Mouse (Mus musculus) ES-Bruce4 (cell line): ENCODE data around the gene Gon7. TPM values are rescaled to one million over a fixed set of nuclear protein-coding genes. Genes with fewer than 3 reads are reported as not detected.

Experiments
- H3K27ac ChIP-seq: 2 replicates; pipeline ENCODE4 v1.5.1; 2012; ENCODE audit warnings: low read length, inconsistent platforms; ENCODE audit not compliant: insufficient read depth
- H3K27me3 ChIP-seq: 2 replicates; pipeline ENCODE4 v1.6.1; 2012; ENCODE audit warnings: mild to moderate bottlenecking, low read length, inconsistent platforms; ENCODE audit not compliant: control insufficient read depth, poor library complexity, insufficient read depth, severe bottlenecking
- H3K36me3 ChIP-seq: 2 replicates; pipeline ENCODE4 v1.6.1; 2012; ENCODE audit warnings: inconsistent platforms, mild to moderate bottlenecking, low read length, moderate library complexity; ENCODE audit not compliant: control insufficient read depth, poor library complexity, insufficient read depth, severe bottlenecking
- H3K4me1 ChIP-seq: one replicate; pipeline ENCODE4 v1.8.1; 2011; ENCODE audit warnings: low read length; ENCODE audit not compliant: control insufficient read depth, insufficient read depth
- H3K4me3 ChIP-seq: 2 replicates; pipeline ENCODE4 v1.5.1; 2011; ENCODE audit warnings: low read depth, mild to moderate bottlenecking, low read length
- H3K9ac ChIP-seq: 2 replicates; pipeline ENCODE4 v1.6.1; 2012; ENCODE audit warnings: low read depth, mild to moderate bottlenecking, inconsistent platforms; ENCODE audit not compliant: poor library complexity, severe bottlenecking
- H3K9me3 ChIP-seq: replicated peaks from 2 replicates; pipeline ENCODE4 v1.6.1; 2012; ENCODE audit warnings: mild to moderate bottlenecking, low read length, inconsistent platforms; ENCODE audit not compliant: control insufficient read depth, poor library complexity, insufficient read depth, severe bottlenecking
- CTCF ChIP-seq: IDR thresholded peaks from one replicate; pipeline ENCODE4 v1.8.1; 2011; ENCODE audit warnings: low read depth, low read length
- EP300 ChIP-seq: IDR thresholded peaks from 2 replicates; pipeline ENCODE4 v1.6.1; 2011; ENCODE audit warnings: low read depth, low read length; ENCODE audit not compliant: insufficient read depth
- POLR2A ChIP-seq: IDR thresholded peaks from one replicate; pipeline ENCODE4 v1.8.1; 2011; ENCODE audit warnings: low read length; ENCODE audit not compliant: insufficient read depth
- polyA plus RNA-seq: library from polyadenylated mRNA; stranded (reverse); fragments of >200 nt; gene quantifications from 2 replicates; pipeline ENCODE4 v1.2.4, GENCODE M21; 2011; ENCODE audit warnings: low read depth; ENCODE audit not compliant: missing spikeins, insufficient read depth, insufficient read length

Gon7 gene
- polyA plus RNA-seq, 1 experiment, result 23.6 TPM

- peaks cover 2% of the 10 kb centered on the region for H3K4me1 ChIP-seq
- H3K9me3 ChIP-seq, result no peaks in the 10 kb centered on the region
- H3K27ac ChIP-seq, result no peak overlapping the region
- H3K36me3 ChIP-seq, result no peaks in the 10 kb centered on the region
- H3K9ac ChIP-seq, result no peak overlapping the region
- no peak overlapping the region for H3K4me3 ChIP-seq
- TF ChIP-seq EP300, result no peak
- peak; percentile 93 for TF ChIP-seq CTCF
- no peaks in the 10 kb centered on the region for H3K27me3 ChIP-seq
These were observed 24.2 kb downstream of the Gon7 start for GRCm38 (mm10) chr12:102733381-102733780.

- TF ChIP-seq POLR2A (no peak), CTCF (no peak), EP300 (no peak)
- H3K9me3 ChIP-seq, result no peaks in the 10 kb centered on the region
- H3K9ac ChIP-seq, result peak overlapping the region; percentile 74
- H3K27me3 ChIP-seq, result no peaks in the 10 kb centered on the region
- peaks cover 2% of the 10 kb centered on the region for H3K4me1 ChIP-seq
- H3K4me3 ChIP-seq, result peak overlapping the region; percentile 36
- H3K36me3 ChIP-seq, result no peaks in the 10 kb centered on the region
- H3K27ac ChIP-seq, result peak overlapping the region; percentile 99
These were observed 26.6 kb downstream of the Gon7 start for GRCm38 (mm10) chr12:102730798-102731619.

GRCm38 (mm10) chr12:102729855-102730797, 27.5 kb downstream of the Gon7 start:
- no peaks in the 10 kb centered on the region for H3K9me3 ChIP-seq
- H3K27me3 ChIP-seq, result no peaks in the 10 kb centered on the region
- H3K9ac ChIP-seq, result peak overlapping the region; percentile 74
- peaks cover 6% of the 10 kb centered on the region for H3K4me1 ChIP-seq
- no peaks in the 10 kb centered on the region for H3K36me3 ChIP-seq
- peak overlapping the region; percentile 99 for H3K27ac ChIP-seq
- H3K4me3 ChIP-seq, result peak overlapping the region; percentile 45
- no peak for TF ChIP-seq CTCF
- TF ChIP-seq POLR2A, result peak; percentile 71
- TF ChIP-seq EP300, result peak; percentile 96

- no peaks in the 10 kb centered on the region for H3K27me3 ChIP-seq
- H3K36me3 ChIP-seq, result no peaks in the 10 kb centered on the region
- H3K9me3 ChIP-seq, result no peaks in the 10 kb centered on the region
- no peak overlapping the region for H3K9ac ChIP-seq
- peaks cover 8% of the 10 kb centered on the region for H3K4me1 ChIP-seq
- H3K27ac ChIP-seq, result peak overlapping the region; percentile 51
- H3K4me3 ChIP-seq, result no peak overlapping the region
- TF ChIP-seq CTCF, result no peak
- TF ChIP-seq POLR2A, result no peak
- TF ChIP-seq EP300, result no peak
These were observed 31.8 kb downstream of the Gon7 start for GRCm38 (mm10) chr12:102725761-102726175.

GRCm38 (mm10) chr12:102725146-102725545, 32.5 kb downstream of the Gon7 start:
- Histone ChIP-seq H3K4me1 (peaks cover 9% of the 10 kb centered on the region), H3K27me3 (no peaks in the 10 kb centered on the region), H3K4me3 (no peak overlapping the region), H3K9me3 (no peaks in the 10 kb centered on the region), H3K27ac (no peak overlapping the region), H3K9ac (no peak overlapping the region), H3K36me3 (no peaks in the 10 kb centered on the region)
- no peak for TF ChIP-seq POLR2A
- 0 out of 2 replicates have a peak, but pooled peaks have one; percentile 42 for TF ChIP-seq EP300

GRCm38 (mm10) chr12:102723861-102724260, 33.7 kb downstream of the Gon7 start:
- Histone ChIP-seq H3K4me1 (peaks cover 9% of the 10 kb centered on the region), H3K27ac (no peak overlapping the region), H3K4me3 (no peak overlapping the region), H3K27me3 (no peaks in the 10 kb centered on the region), H3K36me3 (no peaks in the 10 kb centered on the region), H3K9me3 (no peaks in the 10 kb centered on the region), H3K9ac (no peak overlapping the region)
- TF ChIP-seq POLR2A (no peak), EP300 (no peak), CTCF (no peak)
